Mouse (Mus musculus): Measurements from ENCODE around the gene Dguok.

The Dguok gene

GRCm38 (mm10) chr6:83456131-83456983 lies 50.4 kb downstream of the Dguok start:
- DNase-seq (ENCODE audit: low spot score in 2 of 2): peak; percentile 80 to 82

- no peak for DNase-seq (ENCODE audit: low spot score in 2 of 2)
These were observed 51.2 kb downstream of the Dguok start for GRCm38 (mm10) chr6:83455328-83456130.

- no peak for DNase-seq (ENCODE audit: low spot score in 2 of 2)
These were observed 53.1 kb downstream of the Dguok start for GRCm38 (mm10) chr6:83453706-83454105.

GRCm38 (mm10) chr6:83450451-83451303 lies 56.1 kb downstream of the Dguok start:
- DNase-seq (ENCODE audit: low spot score in 2 of 2): no peak

- no peak for DNase-seq (ENCODE audit: low spot score in 2 of 2)
These were observed 57.3 kb downstream of the Dguok start for GRCm38 (mm10) chr6:83449440-83449839.

GRCm38 (mm10) chr6:83448911-83449310 lies 57.9 kb downstream of the Dguok start:
- no peak for DNase-seq (ENCODE audit: low spot score in 2 of 2)

- no peak for DNase-seq (ENCODE audit: low spot score in 2 of 2)
These were observed 59.7 kb downstream of the Dguok start for GRCm38 (mm10) chr6:83447031-83447430.

- no peak for DNase-seq (ENCODE audit: low spot score in 2 of 2)
These were observed 61.0 kb downstream of the Dguok start for GRCm38 (mm10) chr6:83445796-83446195.

GRCm38 (mm10) chr6:83443441-83444340 lies 63.1 kb downstream of the Dguok start:
- DNase-seq (ENCODE audit: low spot score in 2 of 2): peak; percentile 73 to 86

GRCm38 (mm10) chr6:83442639-83443038 lies 64.1 kb downstream of the Dguok start:
- no peak for DNase-seq (ENCODE audit: low spot score in 2 of 2)

GRCm38 (mm10) chr6:83441259-83442061 lies 65.3 kb downstream of the Dguok start:
- DNase-seq (ENCODE audit: low spot score in 2 of 2): peak; percentile 85 to 90

- DNase-seq (ENCODE audit: low spot score in 2 of 2): peak in 1 of 2 experiments; percentile 68
These were observed 66.1 kb downstream of the Dguok start for GRCm38 (mm10) chr6:83440510-83441258.

- DNase-seq (ENCODE audit: low spot score in 2 of 2): no peak
These were observed 66.6 kb downstream of the Dguok start for GRCm38 (mm10) chr6:83440197-83440509.

- DNase-seq (ENCODE audit: low spot score in 2 of 2): no peak
These were observed 67.0 kb downstream of the Dguok start for GRCm38 (mm10) chr6:83439781-83440180.

GRCm38 (mm10) chr6:83439119-83439767 lies 67.5 kb downstream of the Dguok start:
- DNase-seq (ENCODE audit: low spot score in 2 of 2): no peak

- no peak for DNase-seq (ENCODE audit: low spot score in 2 of 2)
These were observed 68.2 kb downstream of the Dguok start for GRCm38 (mm10) chr6:83438584-83438983.

GRCm38 (mm10) chr6:83437802-83438201 lies 69.0 kb downstream of the Dguok start:
- no peak for DNase-seq (ENCODE audit: low spot score in 2 of 2)

GRCm38 (mm10) chr6:83437225-83437624 lies 69.5 kb downstream of the Dguok start:
- no peak for DNase-seq (ENCODE audit: low spot score in 2 of 2)

- no peak for DNase-seq (ENCODE audit: low spot score in 2 of 2)
These were observed 70.2 kb downstream of the Dguok start for GRCm38 (mm10) chr6:83436547-83436946.
